Mouse (Mus musculus) liver, embryonic 12.5 days (tissue): ENCODE results near the gene Abraxas2. TPM values are rescaled to one million over a fixed set of nuclear protein-coding genes. Genes with fewer than 3 reads are reported as not detected.

Experiments used
- ATAC-seq: fragments of 200-750 bp; cut with Nextera tagmentation; 2 replicates; pipeline ENCODE4 v1.8.0; 2017; ENCODE audit warnings: moderate number of reproducible peaks, mild to moderate bottlenecking, moderate library complexity
- H3K27ac ChIP-seq: fragments of 300-500 bp; sonication (generic); 2 replicates; pipeline ENCODE4 v1.5.1; 2016; ENCODE audit warnings: mild to moderate bottlenecking
- H3K27me3 ChIP-seq: fragments of 300-500 bp; sonication (generic); replicated peaks from 2 replicates; pipeline ENCODE4 v1.6.1; 2016; ENCODE audit warnings: mild to moderate bottlenecking, moderate library complexity
- H3K36me3 ChIP-seq: fragments of 300-500 bp; sonication (generic); 2 replicates; pipeline ENCODE4 v1.6.1; 2016; ENCODE audit warnings: mild to moderate bottlenecking, moderate library complexity
- H3K4me1 ChIP-seq: fragments of 300-500 bp; sonication (generic); 2 replicates; pipeline ENCODE4 v1.6.1; 2016
- H3K4me2 ChIP-seq: fragments of 300-500 bp; sonication (generic); 2 replicates; pipeline ENCODE4 v1.6.1; 2016; ENCODE audit warnings: mild to moderate bottlenecking, moderate library complexity
- H3K4me3 ChIP-seq: fragments of 300-500 bp; sonication (generic); 2 replicates; pipeline ENCODE4 v1.5.1; 2016; ENCODE audit warnings: mild to moderate bottlenecking, moderate library complexity
- H3K9ac ChIP-seq: fragments of 300-500 bp; sonication (generic); 2 replicates; pipeline ENCODE4 v1.6.1; 2016; ENCODE audit warnings: mild to moderate bottlenecking, moderate library complexity
- H3K9me3 ChIP-seq: fragments of 300-500 bp; sonication (generic); replicated peaks from 2 replicates; pipeline ENCODE4 v1.6.1; 2016; ENCODE audit warnings: mild to moderate bottlenecking, moderate library complexity
- WGBS: fragments of 180-500 bp; shearing (Covaris S2); methylation state at CpG from one replicate; pipeline ENCODE4 v1.1.7; 2016; ENCODE audit not compliant: insufficient replicate concordance; 5-methylcytosine and 5-hydroxymethylcytosine counted together
- polyA plus RNA-seq: library from polyadenylated mRNA; unstranded; fragments of >200 nt; fragmentation: Nextera tagmentation; extraction: Ambion mirVana; gene quantifications from 2 replicates; pipeline ENCODE4 v1.2.1, GENCODE M21; 2016

Abraxas2 gene
- polyA plus RNA-seq, 1 experiment from 2014 or later, result 17.7 TPM

DNA sequence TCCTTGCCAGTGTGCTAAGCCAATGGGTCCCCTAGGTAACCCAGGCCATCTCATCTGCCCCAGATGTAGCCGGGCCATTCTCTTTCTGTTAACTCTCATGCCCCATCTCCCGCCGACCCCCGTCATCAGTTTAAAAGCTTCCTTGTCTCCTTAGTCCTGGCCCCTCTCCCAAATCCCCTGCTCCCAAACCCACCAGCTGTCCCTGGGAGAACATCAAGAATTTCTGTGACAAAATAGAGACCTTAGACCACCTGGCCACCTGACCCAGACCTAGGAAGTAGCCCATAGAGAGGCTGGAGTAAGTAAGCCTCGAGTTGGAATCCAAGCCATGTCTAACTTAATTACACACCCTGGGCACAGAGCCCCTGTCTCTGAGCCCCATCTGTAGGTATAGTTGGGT is 31.2 kb downstream of the Abraxas2 start:
- no peak overlapping the region for H3K9ac ChIP-seq
- no peak overlapping the region for H3K4me2 ChIP-seq
- H3K4me3 ChIP-seq, result no peak overlapping the region
- WGBS, result 75% methylated on average over 5 of the region's 5 CpGs
- H3K4me1 ChIP-seq, result peaks cover 18% of the 10 kb centered on the region
- H3K27ac ChIP-seq, result no peak overlapping the region
- no peaks in the 10 kb centered on the region for H3K9me3 ChIP-seq
- no peaks in the 10 kb centered on the region for H3K27me3 ChIP-seq
- no peak for ATAC-seq
- H3K36me3 ChIP-seq, result peaks cover 6% of the 10 kb centered on the region

DNA sequence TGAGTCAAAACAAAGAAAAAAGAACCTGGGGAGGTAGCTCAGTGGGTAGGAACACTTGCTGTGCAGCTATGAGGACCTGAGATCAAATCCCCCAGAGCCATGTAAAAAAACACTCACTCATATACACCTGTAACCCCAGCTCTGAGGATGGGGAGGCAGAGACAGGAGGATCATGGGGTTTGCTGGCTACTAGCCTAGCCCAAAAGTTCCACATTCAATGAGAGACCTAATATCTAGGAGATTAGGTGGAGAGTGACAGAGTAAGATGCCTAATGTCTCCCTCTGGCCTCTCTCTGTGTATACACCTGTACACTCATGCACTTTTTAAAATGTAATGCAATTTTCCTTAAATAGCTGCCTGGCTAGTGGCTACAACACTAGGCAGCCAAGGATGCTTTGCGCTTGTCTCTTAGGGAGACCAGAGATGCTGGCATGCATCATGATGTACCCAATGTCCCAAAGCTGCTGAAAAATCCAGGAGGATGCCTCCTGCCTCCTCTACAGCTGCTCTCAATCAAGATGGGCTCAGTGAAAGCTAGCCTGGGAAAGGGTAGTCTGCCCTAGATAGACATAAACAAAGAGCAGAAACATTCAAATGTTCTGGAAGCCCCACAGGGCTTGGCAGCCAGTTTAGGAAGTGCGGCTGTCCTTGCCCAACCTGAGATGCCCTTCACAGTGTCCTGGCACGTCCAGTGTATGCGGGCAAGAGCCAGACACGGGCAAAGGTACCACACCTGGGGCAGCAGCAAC is 32.7 kb downstream of the Abraxas2 start:
- Histone ChIP-seq H3K4me2 (no peak overlapping the region), H3K36me3 (no peaks in the 10 kb centered on the region), H3K27me3 (no peaks in the 10 kb centered on the region), H3K4me3 (no peak overlapping the region), H3K4me1 (peaks cover 18% of the 10 kb centered on the region), H3K9me3 (no peaks in the 10 kb centered on the region), H3K9ac (no peak overlapping the region), H3K27ac (no peak overlapping the region)
- WGBS, result 76% methylated on average over 5 of the region's 5 CpGs
- ATAC-seq, result no peak

DNA sequence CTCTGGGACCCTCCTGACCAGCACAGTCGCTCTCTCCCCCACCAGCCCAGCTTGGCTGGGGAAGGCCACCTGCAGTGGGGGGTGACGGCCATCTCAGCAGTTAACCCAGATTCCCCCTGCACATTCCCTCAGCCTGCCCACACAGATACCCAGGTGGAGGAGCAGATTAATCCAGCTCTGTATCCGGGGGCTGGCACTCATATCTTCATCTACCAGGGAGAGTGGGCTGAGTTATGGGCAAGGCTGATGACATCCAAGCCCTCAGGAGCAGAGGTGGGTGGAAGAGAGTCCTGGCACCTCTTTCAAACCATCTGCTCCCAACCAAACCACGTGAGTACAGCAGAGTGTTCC is 33.3 kb downstream of the Abraxas2 start:
- Histone ChIP-seq H3K4me1 (peaks cover 13% of the 10 kb centered on the region), H3K36me3 (no peaks in the 10 kb centered on the region), H3K4me2 (no peak overlapping the region), H3K9ac (no peak overlapping the region), H3K27ac (no peak overlapping the region), H3K4me3 (no peak overlapping the region), H3K9me3 (no peaks in the 10 kb centered on the region), H3K27me3 (no peaks in the 10 kb centered on the region)
- no peak for ATAC-seq
- WGBS, result 40% methylated on average over 4 of the region's 4 CpGs

DNA sequence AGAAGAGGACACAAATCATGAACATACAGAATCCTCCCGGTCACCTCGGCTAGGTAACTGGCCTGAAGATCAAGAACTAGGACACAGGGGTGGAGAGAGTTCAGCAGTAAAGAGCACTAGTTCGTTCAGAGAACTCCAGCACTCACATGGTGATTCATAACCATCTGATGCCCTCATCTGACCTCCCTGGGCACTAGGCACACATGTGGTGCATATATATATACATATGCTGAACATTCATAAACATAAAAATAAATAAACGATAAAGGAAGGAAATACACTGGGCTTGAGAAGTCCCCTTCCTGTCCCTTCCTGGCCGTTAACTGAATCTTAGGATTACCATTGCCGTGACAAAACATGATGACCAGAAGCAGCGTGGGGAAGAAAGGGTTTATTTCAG is 33.8 kb downstream of the Abraxas2 start:
- H3K4me2 ChIP-seq, result no peak overlapping the region
- no peak overlapping the region for H3K27ac ChIP-seq
- WGBS, result 69% methylated on average over 7 of the region's 7 CpGs
- no peak for ATAC-seq
- H3K4me1 ChIP-seq, result peaks cover 8% of the 10 kb centered on the region
- H3K27me3 ChIP-seq, result no peaks in the 10 kb centered on the region
- no peak overlapping the region for H3K9ac ChIP-seq
- H3K9me3 ChIP-seq, result no peaks in the 10 kb centered on the region
- H3K4me3 ChIP-seq, result no peak overlapping the region
- no peaks in the 10 kb centered on the region for H3K36me3 ChIP-seq

DNA sequence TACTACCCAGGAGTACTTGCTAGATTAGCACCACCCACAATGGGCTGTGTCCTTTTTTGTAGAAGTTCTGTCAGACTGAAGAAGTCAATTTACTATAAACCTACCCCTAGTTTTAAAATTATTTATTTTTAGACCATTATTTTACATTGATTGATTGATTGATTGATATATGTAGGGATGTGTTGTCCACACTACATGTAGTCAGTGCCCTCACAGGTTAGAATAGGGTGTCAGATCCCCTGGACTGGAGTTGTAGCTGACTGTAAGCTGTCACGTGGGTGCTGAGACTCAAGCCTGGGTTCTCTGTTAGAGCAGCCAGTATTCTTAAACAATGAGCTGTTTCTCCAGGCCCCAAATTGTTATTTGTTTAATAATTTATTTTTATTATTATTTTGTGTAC is 34.3 kb downstream of the Abraxas2 start:
- ATAC-seq, result no peak
- Histone ChIP-seq H3K4me2 (no peak overlapping the region), H3K27ac (no peak overlapping the region), H3K9ac (no peak overlapping the region), H3K9me3 (no peaks in the 10 kb centered on the region), H3K4me3 (no peak overlapping the region), H3K27me3 (no peaks in the 10 kb centered on the region), H3K4me1 (peaks cover 3% of the 10 kb centered on the region), H3K36me3 (no peaks in the 10 kb centered on the region)
- 74% methylated on average over 1 of the region's 1 CpGs for WGBS

DNA sequence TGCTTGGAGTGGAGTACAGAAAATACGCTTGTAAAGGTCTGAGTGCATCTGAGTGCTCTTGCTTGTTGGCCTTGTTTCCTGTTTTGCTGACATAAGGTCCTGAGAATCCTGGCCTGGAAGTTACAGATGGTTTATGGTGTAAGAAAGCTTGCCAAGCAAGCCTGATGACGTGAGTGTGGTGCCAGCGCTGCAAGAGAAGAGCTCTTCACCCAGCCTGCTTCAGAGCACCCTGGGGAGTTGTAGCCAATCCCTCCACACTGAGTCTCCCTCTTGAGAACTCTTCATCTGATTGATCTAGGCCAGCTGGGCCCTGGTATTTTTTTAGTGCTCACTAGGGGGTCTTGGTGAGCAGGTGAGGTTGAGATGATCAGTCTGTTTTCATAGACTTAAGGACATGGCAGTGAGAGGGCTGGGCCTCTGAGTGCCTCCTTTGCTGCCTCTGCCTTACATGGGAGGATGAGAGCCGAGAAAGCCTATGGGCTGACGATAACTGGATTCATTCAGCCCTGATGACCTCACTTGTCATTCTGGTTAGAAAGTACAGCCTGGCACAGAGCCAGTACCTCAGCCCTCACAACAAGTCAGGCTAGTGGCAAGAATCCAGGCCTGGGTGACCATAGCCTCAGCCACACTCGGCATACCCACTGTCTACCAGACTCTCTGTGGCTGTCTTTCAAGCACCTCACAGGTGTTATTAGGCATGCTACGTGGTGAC is 36.0 kb downstream of the Abraxas2 start:
- no peaks in the 10 kb centered on the region for H3K4me1 ChIP-seq
- no peak overlapping the region for H3K4me3 ChIP-seq
- H3K36me3 ChIP-seq, result no peaks in the 10 kb centered on the region
- no peak overlapping the region for H3K4me2 ChIP-seq
- ATAC-seq, result no peak
- H3K9ac ChIP-seq, result no peak overlapping the region
- WGBS, result 70% methylated on average over 7 of the region's 7 CpGs
- H3K9me3 ChIP-seq, result no peaks in the 10 kb centered on the region
- H3K27me3 ChIP-seq, result no peaks in the 10 kb centered on the region
- no peak overlapping the region for H3K27ac ChIP-seq

DNA sequence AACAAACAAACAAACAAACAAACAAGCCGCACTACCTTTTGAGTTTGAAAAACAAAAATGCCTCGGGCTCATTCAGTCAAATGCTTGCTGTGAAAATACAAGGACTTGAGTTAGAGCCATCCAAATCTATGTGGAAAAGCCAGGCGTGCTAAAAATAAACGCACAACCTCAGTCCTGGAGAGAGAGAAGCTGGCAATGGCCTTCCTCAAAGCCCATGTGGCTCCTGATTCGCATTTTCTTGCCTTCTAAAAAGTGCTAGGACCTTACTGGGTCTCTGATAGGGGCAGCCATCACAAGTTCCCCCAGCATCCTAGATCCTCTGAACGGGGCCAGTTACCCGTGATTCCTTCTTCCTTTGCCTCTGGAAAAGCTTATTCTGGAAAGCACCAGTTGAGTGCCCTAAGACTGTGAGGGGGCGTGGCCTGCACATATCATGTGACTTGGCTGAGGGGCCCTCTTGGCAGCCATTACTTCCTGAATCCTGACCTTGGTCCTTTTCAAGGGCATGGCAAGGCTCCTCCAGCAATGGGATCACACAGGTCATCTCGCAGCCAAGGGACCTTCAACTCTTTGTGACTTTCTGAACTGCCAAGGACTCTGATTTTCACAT is 37.3 kb downstream of the Abraxas2 start:
- Histone ChIP-seq H3K9me3 (no peaks in the 10 kb centered on the region), H3K4me3 (no peak overlapping the region), H3K4me1 (no peaks in the 10 kb centered on the region), H3K9ac (no peak overlapping the region), H3K27me3 (no peaks in the 10 kb centered on the region; the same call in 1 of the 2 replicates), H3K4me2 (no peak overlapping the region), H3K27ac (no peak overlapping the region), H3K36me3 (no peaks in the 10 kb centered on the region)
- 74% methylated on average over 9 of the region's 9 CpGs for WGBS
- ATAC-seq, result no peak

DNA sequence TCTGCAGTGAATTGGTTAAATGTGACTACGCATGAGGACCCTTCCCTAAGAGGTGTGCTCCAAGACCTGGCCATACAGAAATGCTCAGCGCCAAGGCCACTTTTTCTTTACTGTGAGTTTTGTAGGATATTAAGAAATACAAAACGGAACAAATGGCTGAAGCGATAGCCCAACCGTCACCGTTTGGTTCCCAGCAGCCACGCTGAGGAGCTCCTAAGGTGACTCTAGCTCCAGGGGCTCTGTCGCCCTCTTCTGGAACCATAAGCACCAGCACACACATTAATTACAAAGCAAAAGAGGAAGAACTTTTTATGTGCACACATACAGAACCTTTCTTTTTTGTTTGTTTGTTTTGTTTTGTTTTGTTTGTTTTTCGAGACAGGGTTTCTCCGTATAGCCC is 38.2 kb downstream of the Abraxas2 start:
- no peaks in the 10 kb centered on the region for H3K9me3 ChIP-seq
- ATAC-seq, result no peak
- H3K27ac ChIP-seq, result no peak overlapping the region
- no peak overlapping the region for H3K4me2 ChIP-seq
- no peaks in the 10 kb centered on the region for H3K4me1 ChIP-seq
- H3K36me3 ChIP-seq, result no peaks in the 10 kb centered on the region
- peaks cover 4% of the 10 kb centered on the region; the same call in 1 of the 2 replicates for H3K27me3 ChIP-seq
- no peak overlapping the region for H3K4me3 ChIP-seq
- H3K9ac ChIP-seq, result no peak overlapping the region
- WGBS, result 68% methylated on average over 10 of the region's 10 CpGs

DNA sequence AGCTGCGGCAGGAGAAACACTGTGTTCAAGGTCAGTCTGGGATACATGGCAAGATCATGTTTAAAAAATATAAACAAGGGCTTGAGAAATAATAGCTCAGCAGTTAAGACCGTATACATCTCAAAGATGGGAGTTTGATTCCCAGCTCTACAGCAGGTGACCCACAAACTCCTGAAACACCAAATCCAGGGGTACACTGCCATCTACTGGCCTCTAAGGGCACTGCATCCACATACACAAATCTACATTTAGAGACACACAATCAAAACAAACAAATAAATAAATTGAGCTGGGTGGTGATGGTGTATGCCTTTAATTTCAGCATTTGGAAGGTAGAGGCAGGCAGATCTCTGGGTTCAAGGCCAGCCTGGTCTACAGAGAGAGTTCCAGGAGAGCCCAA is 39.2 kb downstream of the Abraxas2 start:
- 72% methylated on average over 2 of the region's 2 CpGs for WGBS
- Histone ChIP-seq H3K36me3 (no peaks in the 10 kb centered on the region), H3K27ac (no peak overlapping the region), H3K9ac (no peak overlapping the region), H3K4me1 (no peaks in the 10 kb centered on the region), H3K27me3 (peaks cover 4% of the 10 kb centered on the region; the same call in 1 of the 2 replicates), H3K4me2 (no peak overlapping the region), H3K4me3 (no peak overlapping the region), H3K9me3 (no peaks in the 10 kb centered on the region)
- ATAC-seq, result no peak

DNA sequence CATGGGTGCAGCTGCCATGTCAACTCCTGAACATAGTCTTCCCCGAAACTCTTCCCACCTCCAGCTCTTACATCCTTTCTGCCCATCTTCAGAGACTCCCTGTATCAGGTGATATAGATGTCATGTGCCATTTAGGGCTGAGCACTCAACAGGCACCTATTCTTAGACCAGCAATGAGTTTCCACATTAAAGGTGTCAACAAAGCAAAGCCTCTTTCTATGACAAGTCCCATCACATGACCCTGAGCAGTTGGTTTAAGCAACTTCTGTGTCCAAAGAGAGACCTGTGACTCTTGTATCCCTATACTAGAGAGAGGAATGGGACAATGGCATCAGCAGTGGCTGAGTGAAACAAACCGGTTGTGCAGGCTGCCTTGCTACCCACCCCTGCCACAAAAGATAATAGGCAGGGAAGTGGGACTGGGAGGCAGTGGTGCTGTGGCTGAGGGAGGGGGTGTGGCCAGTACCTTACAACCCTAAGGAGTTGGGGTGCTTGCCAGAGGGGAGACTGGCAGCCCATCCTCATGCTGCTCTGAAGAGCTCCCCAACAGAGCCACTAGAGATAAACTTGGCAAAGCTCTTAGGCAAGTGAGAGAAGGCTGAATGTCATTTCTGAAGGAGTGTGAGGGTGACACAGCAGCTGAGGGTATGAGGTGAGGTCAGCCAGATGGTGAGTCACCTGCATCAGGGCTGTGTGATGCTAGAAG is 42.0 kb downstream of the Abraxas2 start:
- WGBS, result 33% methylated on average over 2 of the region's 2 CpGs
- H3K9me3 ChIP-seq, result no peaks in the 10 kb centered on the region
- H3K4me2 ChIP-seq, result no peak overlapping the region
- no peaks in the 10 kb centered on the region for H3K4me1 ChIP-seq
- ATAC-seq, result no peak
- H3K4me3 ChIP-seq, result no peak overlapping the region
- H3K9ac ChIP-seq, result no peak overlapping the region
- H3K27ac ChIP-seq, result no peak overlapping the region
- no peaks in the 10 kb centered on the region for H3K36me3 ChIP-seq
- H3K27me3 ChIP-seq, result peaks cover 4% of the 10 kb centered on the region; the same call in 1 of the 2 replicates

DNA sequence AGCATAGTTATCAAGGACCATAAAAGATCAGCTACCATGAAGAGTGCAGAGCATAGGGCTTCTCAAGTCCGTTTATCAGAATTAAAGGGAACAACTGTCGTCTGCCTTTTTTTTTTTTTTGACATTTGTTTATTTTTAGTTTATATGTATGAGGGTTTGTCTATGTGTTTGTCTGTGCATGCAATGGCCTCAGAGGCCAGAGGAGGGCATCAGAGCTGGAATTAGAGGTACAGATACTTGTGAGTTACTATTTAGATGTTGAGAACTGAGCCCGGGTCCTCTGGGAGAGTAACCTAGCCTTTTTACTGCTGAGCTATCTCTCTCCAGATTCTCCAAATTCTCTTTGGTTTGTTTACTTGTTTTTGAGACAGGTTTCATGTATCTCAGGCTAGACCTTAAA is 44.8 kb downstream of the Abraxas2 start:
- no peak overlapping the region for H3K4me3 ChIP-seq
- H3K9me3 ChIP-seq, result 0 out of 2 replicates have a peak, but pooled peaks cover 5% of the 10 kb centered on the region
- 50% methylated on average over 3 of the region's 3 CpGs for WGBS
- H3K27ac ChIP-seq, result no peak overlapping the region
- no peaks in the 10 kb centered on the region for H3K4me1 ChIP-seq
- H3K9ac ChIP-seq, result no peak overlapping the region
- no peak for ATAC-seq
- H3K4me2 ChIP-seq, result no peak overlapping the region
- H3K27me3 ChIP-seq, result peaks cover 4% of the 10 kb centered on the region; the same call in 1 of the 2 replicates
- no peaks in the 10 kb centered on the region for H3K36me3 ChIP-seq

DNA sequence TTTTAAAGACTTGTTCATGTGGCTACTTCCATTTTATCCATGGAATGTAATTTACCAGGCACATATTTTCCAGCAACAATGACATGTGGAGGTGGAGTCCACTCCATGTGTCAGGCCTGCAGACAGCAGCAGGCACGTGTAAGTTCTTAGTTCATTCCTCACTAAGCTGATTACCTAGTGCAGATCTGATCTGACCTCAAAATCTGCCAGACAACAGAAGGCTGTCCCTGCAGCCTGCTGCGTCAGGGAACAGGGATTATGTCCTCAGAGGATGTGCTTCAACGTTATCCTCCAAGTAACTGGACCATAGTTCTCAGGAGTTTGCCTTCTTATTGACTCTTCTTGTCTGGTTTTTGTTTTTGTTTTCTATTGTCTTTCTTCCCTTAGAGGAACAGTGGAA is 62.9 kb downstream of the Abraxas2 start:
- H3K4me2 ChIP-seq, result no peak overlapping the region
- H3K9me3 ChIP-seq, result no peaks in the 10 kb centered on the region
- no peak overlapping the region for H3K27ac ChIP-seq
- no peaks in the 10 kb centered on the region for H3K27me3 ChIP-seq
- H3K4me1 ChIP-seq, result no peaks in the 10 kb centered on the region
- no peak overlapping the region for H3K9ac ChIP-seq
- no peak overlapping the region for H3K4me3 ChIP-seq
- ATAC-seq, result no peak
- no peaks in the 10 kb centered on the region for H3K36me3 ChIP-seq
- WGBS, result 35% methylated on average over 3 of the region's 3 CpGs
